Mouse (Mus musculus) stomach, postnatal 0 days (tissue): ENCODE data around the gene Cbx7.

Source experiments
- CTCF ChIP-seq: IDR thresholded peaks from 2 replicates; pipeline ENCODE4 v1.5.1; 2016; ENCODE audit warnings: antibody characterized with exemption, low read depth, mild to moderate bottlenecking, moderate library complexity
- EP300 ChIP-seq: optimal IDR thresholded peaks from 2 replicates; pipeline ENCODE3; 2016; ENCODE audit warnings: antibody characterized with exemption

GRCm38 (mm10) chr15:79913761-79914346 lies 57.1 kb downstream of the Cbx7 start:
- TF ChIP-seq CTCF (no peak), EP300 (no peak)
